Mouse (Mus musculus) c-Kit-positive CD71-positive TER-119-positive erythroid progenitor cells, embryonic 14.5 days (primary cell): Measurements from ENCODE around the gene Shd.

ENCODE experiments used
- DNase-seq: peaks from one replicate; pipeline ENCODE4 v3.0.0-alpha.2; 2013; ENCODE audit warnings: low spot score

The Shd gene

DNA sequence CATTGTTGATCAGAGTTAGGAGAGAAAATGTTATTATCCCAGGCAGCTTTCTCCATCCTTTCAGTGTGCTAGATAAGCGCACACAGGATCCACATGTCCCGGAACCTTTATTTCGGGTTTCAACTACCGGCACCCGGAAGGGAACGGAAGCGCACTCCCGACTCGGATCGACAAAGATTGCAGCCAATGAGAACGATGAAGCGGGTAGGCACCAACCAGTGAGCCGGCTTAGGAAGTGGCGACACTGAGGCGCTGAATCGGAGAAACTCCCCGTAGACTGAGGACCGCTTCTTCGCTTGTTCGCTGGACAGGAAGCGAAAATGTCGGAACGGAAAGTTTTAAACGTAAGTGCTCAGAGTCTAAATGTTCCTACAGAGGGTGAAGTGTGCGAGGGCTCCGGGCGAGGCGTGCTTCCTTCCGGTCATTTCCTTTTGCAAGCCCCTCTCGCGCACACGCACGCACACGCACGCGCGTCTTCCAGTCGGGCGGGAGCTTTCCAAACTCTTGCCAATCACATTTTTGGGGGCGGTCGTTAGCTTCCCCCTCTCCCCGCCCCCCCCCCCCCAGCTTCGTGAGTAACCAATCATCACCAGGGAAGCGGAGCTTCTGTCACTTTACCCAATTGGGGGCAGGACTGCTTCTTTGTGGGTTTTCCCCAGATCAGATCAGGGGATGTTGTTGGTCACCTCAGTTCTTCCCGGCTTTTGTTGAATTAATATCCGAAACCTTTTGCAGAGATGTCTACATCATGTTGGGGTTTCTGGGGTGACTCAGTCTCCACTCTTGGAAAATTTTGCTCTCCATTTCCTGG, 11.1 kb upstream of the Shd start, which contains the start of gene Yju2:
Gene Yju2, plus strand, starts transcription at position 182 of the 811 bp plus-strand sequence.
- peak; percentile 96 for DNase-seq

- DNase-seq: no peak
Observed at GRCm38 (mm10) chr17:55959946-55960740, 10.1 kb upstream of the Shd start.

DNA sequence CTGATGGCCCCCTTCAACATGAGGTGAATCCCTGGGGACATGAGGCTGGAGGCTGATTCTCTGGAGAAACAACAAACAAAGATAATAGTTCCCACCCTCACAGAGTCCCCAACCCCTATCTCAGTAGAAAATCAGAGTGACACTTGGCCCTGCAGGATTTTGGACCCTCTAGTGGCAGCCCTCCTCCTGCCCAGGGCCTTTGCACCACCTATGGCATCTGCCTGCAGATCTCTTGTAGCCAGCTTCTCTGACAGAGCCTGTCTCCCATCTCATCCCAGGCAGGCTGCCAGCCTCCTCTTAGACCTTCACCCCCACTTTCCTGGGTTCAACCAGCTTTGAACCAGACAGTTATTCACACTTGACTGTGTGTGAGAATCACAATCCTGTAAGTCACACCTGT, 9.5 kb upstream of the Shd start:
- DNase-seq: no peak

DNA sequence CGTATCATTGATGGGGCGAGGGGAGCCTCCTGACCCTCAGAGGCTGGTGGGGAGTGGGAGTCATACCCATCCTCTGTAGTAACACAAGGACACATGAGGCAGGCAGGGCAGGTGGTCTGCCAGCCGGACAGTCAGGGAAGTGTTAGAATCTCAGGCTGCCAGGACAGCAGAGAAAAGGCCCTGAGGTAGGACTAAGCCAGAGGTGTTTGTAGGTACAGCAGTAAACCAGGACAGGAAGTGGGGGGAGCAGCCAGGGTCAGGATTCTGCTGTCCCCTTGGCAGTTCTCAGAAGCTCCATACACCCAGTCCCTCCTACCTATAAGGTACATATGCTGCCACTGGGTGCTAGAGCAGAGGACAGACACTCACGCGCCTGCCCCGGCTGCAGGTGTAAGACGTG, 8.6 kb upstream of the Shd start:
- DNase-seq: no peak

DNA sequence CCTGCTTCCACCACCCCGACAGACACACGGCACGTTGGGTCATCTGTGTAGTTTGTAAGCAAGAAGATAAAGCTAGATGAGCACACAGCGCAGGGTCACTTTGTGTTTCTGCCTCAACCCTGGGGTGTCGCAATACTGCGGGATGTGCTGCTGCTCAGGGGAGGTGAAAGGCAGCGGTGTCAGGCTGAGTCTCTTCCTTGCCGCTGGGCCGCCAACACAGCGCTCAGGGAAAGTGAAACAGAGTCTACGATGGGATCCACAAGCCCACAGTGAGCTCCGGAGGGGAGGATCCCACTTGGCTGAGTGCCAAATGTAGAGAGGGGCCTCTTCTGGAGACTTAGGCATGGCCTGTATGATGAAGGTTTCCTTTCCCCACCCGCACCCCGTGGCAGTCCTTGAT, 7.1 kb upstream of the Shd start:
- no peak for DNase-seq

GRCm38 (mm10) chr17:55964496-55964895, 5.8 kb upstream of the Shd start:
- no peak for DNase-seq

DNA sequence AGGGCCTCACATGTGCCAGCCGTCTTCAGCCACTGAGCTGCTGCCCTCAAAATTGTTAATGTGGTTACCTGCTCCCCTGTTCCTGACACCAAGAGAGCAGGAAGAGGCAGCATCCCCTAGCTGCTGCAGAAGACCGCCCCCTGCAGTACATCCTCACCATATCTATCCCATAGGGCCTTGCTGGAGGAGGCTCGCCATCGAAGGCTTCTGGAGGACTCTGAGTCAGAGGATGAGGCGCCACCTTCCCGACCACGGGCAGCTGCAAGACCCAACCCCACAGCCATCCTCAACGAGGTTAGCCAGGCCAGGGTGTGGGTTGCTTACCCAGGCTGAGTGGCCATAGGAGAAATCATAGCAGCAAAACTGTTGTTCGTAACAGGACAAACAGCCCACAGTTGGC, 5.3 kb upstream of the Shd start:
- DNase-seq: no peak

DNA sequence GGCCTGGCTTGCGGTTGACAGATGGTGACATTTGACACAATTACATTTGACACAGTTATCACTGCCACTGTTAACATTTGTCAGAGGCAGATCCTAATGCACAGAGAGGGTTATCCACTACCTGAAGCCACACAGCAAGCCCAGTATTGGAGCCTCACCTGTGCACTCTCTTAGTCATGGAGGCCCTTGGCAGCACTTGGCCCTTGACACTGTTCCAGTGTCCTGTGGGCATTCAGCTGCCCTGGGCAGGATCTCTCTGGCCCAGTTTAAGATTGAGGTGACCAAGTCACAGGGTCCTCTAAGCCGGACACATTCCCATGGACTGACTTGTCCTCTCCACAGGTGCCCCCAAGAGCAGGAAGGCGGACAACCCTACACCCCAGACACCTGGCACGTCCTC, 3.1 kb upstream of the Shd start:
- no peak for DNase-seq

- DNase-seq: no peak
Observed at GRCm38 (mm10) chr17:55968210-55968609, 2.1 kb upstream of the Shd start.

GRCm38 (mm10) chr17:55969560-55969959, 707 bp upstream of the Shd start:
- DNase-seq: no peak

DNA sequence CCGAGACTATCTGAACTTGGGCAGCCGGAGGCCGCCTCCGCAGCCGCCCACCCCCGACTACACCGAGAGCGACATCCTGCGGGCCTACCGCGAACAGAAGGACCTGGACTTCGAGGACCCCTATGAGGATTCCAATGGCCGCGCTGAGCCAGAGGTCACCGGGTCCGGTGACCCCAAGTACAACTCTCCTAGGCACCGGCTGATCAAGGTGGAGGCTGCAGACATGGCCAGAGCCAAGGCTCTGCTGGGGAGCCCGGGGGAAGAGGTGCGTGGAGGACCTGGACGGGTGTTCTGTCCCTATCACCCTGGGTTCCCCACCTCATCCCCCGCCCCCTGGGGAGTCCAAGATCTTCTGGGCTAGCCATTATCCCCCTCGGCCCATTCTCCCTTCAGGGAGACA, 1.2 kb downstream of the Shd start:
- no peak for DNase-seq

- DNase-seq: peak; percentile 37
Observed at GRCm38 (mm10) chr17:55976255-55976862, 6.1 kb downstream of the Shd start.

- no peak for DNase-seq
Observed at GRCm38 (mm10) chr17:55977301-55977700, 7.0 kb downstream of the Shd start.

GRCm38 (mm10) chr17:55986030-55986961, 16.0 kb downstream of the Shd start, which contains the start of gene Fsd1:
Gene Fsd1 (plus strand): TSS chr17:55986509.
- DNase-seq: no peak

DNA sequence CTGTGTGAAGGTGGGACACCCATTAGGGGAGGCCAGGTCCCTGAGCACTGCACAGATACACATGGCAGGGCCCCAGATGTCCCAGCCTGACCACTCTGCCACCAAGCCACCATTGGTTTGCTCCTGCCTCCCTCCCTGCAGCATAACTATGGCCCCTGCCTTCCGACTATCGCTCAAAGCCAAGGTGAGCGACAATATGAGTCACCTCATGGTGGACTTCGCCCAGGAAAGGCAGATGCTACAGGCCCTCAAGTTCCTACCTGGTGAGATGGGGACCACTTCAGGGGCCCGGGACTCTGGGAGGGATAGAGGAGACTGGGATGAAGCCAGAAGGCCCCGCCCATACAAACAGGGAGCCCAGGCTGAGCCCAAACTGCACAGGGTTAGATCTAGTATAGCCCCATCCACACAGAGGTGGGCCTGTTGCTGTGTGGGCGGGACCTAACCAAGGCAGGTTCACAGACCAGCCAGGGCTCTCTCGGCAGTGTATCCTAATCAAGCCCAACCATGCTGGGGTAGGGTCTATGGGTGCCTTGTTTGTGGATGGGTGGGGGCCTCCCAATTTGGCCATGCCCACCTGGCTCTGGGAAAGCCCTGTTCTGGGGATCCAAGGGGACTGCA, 20.1 kb downstream of the Shd start:
- DNase-seq: no peak

GRCm38 (mm10) chr17:55996007-55996406, 25.7 kb downstream of the Shd start:
- DNase-seq: no peak

- no peak for DNase-seq
Observed at GRCm38 (mm10) chr17:55999794-56000499, 29.7 kb downstream of the Shd start.

GRCm38 (mm10) chr17:56003000-56003399, 32.7 kb downstream of the Shd start:
- DNase-seq: no peak

GRCm38 (mm10) chr17:56005415-56006061, 35.3 kb downstream of the Shd start, which contains the start of the genes Stap2 and Mpnd:
Gene Stap2 (minus strand): TSS chr17:56005584.
Gene Mpnd (plus strand): TSS chr17:56005711.
- DNase-seq: peak; percentile 85

- no peak for DNase-seq
Observed at GRCm38 (mm10) chr17:56006956-56007355, 36.7 kb downstream of the Shd start.
